Mouse (Mus musculus) forebrain, postnatal 0 days (tissue): ENCODE measurements around the gene Alpk3. TPM values are rescaled to one million over a fixed set of nuclear protein-coding genes. Genes with fewer than 3 reads are reported as not detected.

ENCODE experiments used
- ATAC-seq: fragments of 200-750 bp; cut with Nextera tagmentation; 2 replicates; pipeline ENCODE4 v1.8.0; 2017; ENCODE audit warnings: mild to moderate bottlenecking, moderate library complexity
- DNase-seq: peaks from one replicate; pipeline ENCODE4 v3.0.0-alpha.2; 2015
- H3K27ac ChIP-seq: fragments of 300-500 bp; sonication (generic); 2 replicates; pipeline ENCODE4 v1.5.1; 2014; ENCODE audit warnings: low read depth, mild to moderate bottlenecking, antibody characterized with exemption, low read length, moderate library complexity, mixed read lengths
- H3K27me3 ChIP-seq: fragments of 300-500 bp; sonication (generic); 2 replicates; pipeline ENCODE4 v1.6.1; 2014; ENCODE audit warnings: mild to moderate bottlenecking, low read length, mixed read lengths; ENCODE audit not compliant: insufficient read depth
- H3K36me3 ChIP-seq: fragments of 300-500 bp; sonication (generic); 2 replicates; pipeline ENCODE4 v1.6.1; 2014; ENCODE audit warnings: mild to moderate bottlenecking, moderate library complexity; ENCODE audit not compliant: insufficient read depth
- H3K4me1 ChIP-seq: fragments of 300-500 bp; sonication (generic); 2 replicates; pipeline ENCODE4 v1.6.1; 2014; ENCODE audit warnings: antibody characterized with exemption; ENCODE audit not compliant: insufficient read depth
- H3K4me2 ChIP-seq: fragments of 300-500 bp; sonication (generic); 2 replicates; pipeline ENCODE4 v1.6.1; 2014; ENCODE audit warnings: low read depth, mild to moderate bottlenecking, moderate library complexity
- H3K4me3 ChIP-seq: fragments of 300-500 bp; sonication (generic); 2 replicates; pipeline ENCODE4 v1.5.1; 2014; ENCODE audit warnings: low read depth, low read length, mixed read lengths
- H3K9ac ChIP-seq: fragments of 300-500 bp; sonication (generic); 2 replicates; pipeline ENCODE4 v1.6.1; 2014; ENCODE audit warnings: mild to moderate bottlenecking
- H3K9me3 ChIP-seq: fragments of 300-500 bp; sonication (generic); 2 replicates; pipeline ENCODE4 v1.6.1; 2016; ENCODE audit warnings: low read length
- CTCF ChIP-seq: sonication (generic); IDR thresholded peaks from 2 replicates; pipeline ENCODE4 v1.5.1; 2016; ENCODE audit warnings: antibody characterized with exemption, control low read depth, low read depth
- WGBS: fragments of 180-500 bp; shearing (Covaris S2); extraction: QIAGEN DNeasy Blood & Tissue Kit; methylation state at CpG from one replicate; pipeline ENCODE4 v1.1.7; 2014; 5-methylcytosine and 5-hydroxymethylcytosine counted together
- polyA plus RNA-seq: library from polyadenylated mRNA; unstranded; fragments of >200 nt; fragmentation: Nextera tagmentation; extraction: Ambion mirVana; gene quantifications from 2 replicates; pipeline ENCODE4 v1.2.1, GENCODE M21; 2015
- total RNA-seq: library from RNA; depleted of rRNA; stranded (reverse); fragments of >200 nt; gene quantifications from 2 replicates; pipeline ENCODE4 v1.2.3, GENCODE M21; 2014

The Alpk3 gene
- total and polyA plus RNA-seq, 2 experiments from 2014 or later: 0.07 to 0.43 TPM

- no peak for DNase-seq
- no peak for ATAC-seq
- Histone ChIP-seq H3K4me2 (no peak overlapping the region), H3K4me1 (no peaks in the 10 kb centered on the region), H3K4me3 (no peak overlapping the region), H3K27me3 (no peaks in the 10 kb centered on the region), H3K27ac (no peak overlapping the region), H3K36me3 (no peaks in the 10 kb centered on the region), H3K9ac (no peak overlapping the region), H3K9me3 (no peaks in the 10 kb centered on the region)
- WGBS: 65% methylated on average over 5 of the region's 5 CpGs
- no peak for TF ChIP-seq CTCF
Observed at GRCm38 (mm10) chr7:81072463-81072862, 15.1 kb downstream of the Alpk3 start.

GRCm38 (mm10) chr7:81073273-81073672 is 15.9 kb downstream of the Alpk3 start:
- TF ChIP-seq CTCF: 0 out of 2 replicates have a peak, but pooled peaks have one; percentile 7
- ATAC-seq: no peak
- 81% methylated on average over 5 of the region's 5 CpGs for WGBS
- H3K27me3 ChIP-seq: no peaks in the 10 kb centered on the region
- no peak overlapping the region for H3K9ac ChIP-seq
- DNase-seq: no peak
- H3K36me3 ChIP-seq: no peaks in the 10 kb centered on the region
- H3K4me2 ChIP-seq: no peak overlapping the region
- H3K27ac ChIP-seq: no peak overlapping the region
- H3K4me1 ChIP-seq: no peaks in the 10 kb centered on the region
- no peaks in the 10 kb centered on the region for H3K9me3 ChIP-seq
- no peak overlapping the region for H3K4me3 ChIP-seq

GRCm38 (mm10) chr7:81074546-81074945 is 17.1 kb downstream of the Alpk3 start:
- DNase-seq (no peak), ATAC-seq (no peak)
- Histone ChIP-seq H3K4me1 (no peaks in the 10 kb centered on the region), H3K4me2 (no peak overlapping the region), H3K9me3 (no peaks in the 10 kb centered on the region), H3K4me3 (no peak overlapping the region), H3K36me3 (no peaks in the 10 kb centered on the region), H3K27me3 (no peaks in the 10 kb centered on the region), H3K27ac (no peak overlapping the region), H3K9ac (no peak overlapping the region)
- no peak for TF ChIP-seq CTCF
- 84% methylated on average over 9 of the region's 9 CpGs for WGBS

- H3K27ac ChIP-seq: no peak overlapping the region
- DNase-seq: no peak
- no peak; the same call in 1 of the 2 replicates for ATAC-seq
- WGBS: 69% methylated on average over 7 of the region's 7 CpGs
- H3K9ac ChIP-seq: no peak overlapping the region
- H3K36me3 ChIP-seq: no peaks in the 10 kb centered on the region
- H3K4me1 ChIP-seq: no peaks in the 10 kb centered on the region
- no peaks in the 10 kb centered on the region for H3K27me3 ChIP-seq
- no peak overlapping the region for H3K4me3 ChIP-seq
- TF ChIP-seq CTCF: no peak
- H3K4me2 ChIP-seq: no peak overlapping the region
- H3K9me3 ChIP-seq: no peaks in the 10 kb centered on the region
Observed at GRCm38 (mm10) chr7:81075299-81075698, 17.9 kb downstream of the Alpk3 start.

- DNase-seq (no peak), ATAC-seq (no peak)
- no peak for TF ChIP-seq CTCF
- WGBS: 87% methylated on average over 5 of the region's 5 CpGs
- no peak overlapping the region for H3K4me3 ChIP-seq
- no peaks in the 10 kb centered on the region for H3K4me1 ChIP-seq
- H3K27ac ChIP-seq: no peak overlapping the region
- H3K27me3 ChIP-seq: no peaks in the 10 kb centered on the region
- H3K36me3 ChIP-seq: no peaks in the 10 kb centered on the region
- no peaks in the 10 kb centered on the region for H3K9me3 ChIP-seq
- no peak overlapping the region for H3K4me2 ChIP-seq
- H3K9ac ChIP-seq: no peak overlapping the region
Observed at GRCm38 (mm10) chr7:81075732-81076131, 18.3 kb downstream of the Alpk3 start.

GRCm38 (mm10) chr7:81077009-81077408 is 19.6 kb downstream of the Alpk3 start:
- ATAC-seq (no peak), DNase-seq (no peak)
- no peak for TF ChIP-seq CTCF
- no peaks in the 10 kb centered on the region for H3K4me1 ChIP-seq
- no peak overlapping the region for H3K4me2 ChIP-seq
- H3K27me3 ChIP-seq: no peaks in the 10 kb centered on the region
- H3K9me3 ChIP-seq: no peaks in the 10 kb centered on the region
- H3K4me3 ChIP-seq: no peak overlapping the region
- H3K36me3 ChIP-seq: no peaks in the 10 kb centered on the region
- WGBS: 74% methylated on average over 6 of the region's 6 CpGs
- no peak overlapping the region for H3K27ac ChIP-seq
- no peak overlapping the region for H3K9ac ChIP-seq

GRCm38 (mm10) chr7:81078740-81079139 is 21.3 kb downstream of the Alpk3 start:
- Histone ChIP-seq H3K9ac (no peak overlapping the region), H3K4me3 (no peak overlapping the region), H3K9me3 (no peaks in the 10 kb centered on the region), H3K27ac (no peak overlapping the region), H3K4me1 (no peaks in the 10 kb centered on the region), H3K36me3 (no peaks in the 10 kb centered on the region), H3K27me3 (no peaks in the 10 kb centered on the region), H3K4me2 (no peak overlapping the region)
- WGBS: 87% methylated on average over 6 of the region's 6 CpGs
- no peak for ATAC-seq
- TF ChIP-seq CTCF: no peak
- DNase-seq: no peak
